Mouse (Mus musculus) thymus, adult 2 months (tissue): Measurements from ENCODE around the gene Pde4d. TPM values are rescaled to one million over a fixed set of nuclear protein-coding genes. Genes with fewer than 3 reads are reported as not detected.

Experiments
- DNase-seq: peaks from one replicate; pipeline ENCODE4 v3.0.0; 2021
- H3K27ac ChIP-seq: fragments of 200-500 bp; 2 replicates; pipeline ENCODE4 v1.5.1; 2012; ENCODE audit warnings: low read length, control low read depth; ENCODE audit not compliant: control insufficient read depth, insufficient read depth
- H3K27me3 ChIP-seq: fragments of 200-500 bp; 2 replicates; pipeline ENCODE4 v1.6.1; 2012; ENCODE audit warnings: mild to moderate bottlenecking, low read length, moderate library complexity, mixed read lengths; ENCODE audit not compliant: control insufficient read depth, insufficient read depth
- H3K36me3 ChIP-seq: fragments of 200-500 bp; 2 replicates; pipeline ENCODE4 v1.6.1; 2012; ENCODE audit warnings: mild to moderate bottlenecking, low read length, moderate library complexity; ENCODE audit not compliant: control insufficient read depth, insufficient read depth
- H3K4me1 ChIP-seq: fragments of 200-500 bp; replicated peaks from 2 replicates; pipeline ENCODE4 v1.6.1; 2012; ENCODE audit warnings: low read length; ENCODE audit not compliant: control insufficient read depth, insufficient read depth
- H3K4me3 ChIP-seq: fragments of 200-500 bp; 2 replicates; pipeline ENCODE4 v1.5.1; 2012; ENCODE audit warnings: mild to moderate bottlenecking, low read length, control low read depth, moderate library complexity; ENCODE audit not compliant: control insufficient read depth, insufficient read depth
- CTCF ChIP-seq: fragments of 200-500 bp; IDR thresholded peaks from 2 replicates; pipeline ENCODE4 v1.5.1; 2012; ENCODE audit warnings: mild to moderate bottlenecking, control low read depth, low read length, moderate library complexity, borderline replicate concordance; ENCODE audit not compliant: control insufficient read depth, poor library complexity, insufficient read depth; ENCODE audit errors: extremely low read depth
- POLR2A ChIP-seq: fragments of 200-500 bp; IDR thresholded peaks from 2 replicates; pipeline ENCODE4 v1.6.1; 2012; ENCODE audit warnings: mild to moderate bottlenecking, low read length, control low read depth, moderate library complexity; ENCODE audit not compliant: control insufficient read depth, poor library complexity, insufficient read depth; ENCODE audit errors: extremely low read depth
- WGBS: fragments of 180-500 bp; shearing (Covaris S2); methylation state at CpG from one replicate; pipeline ENCODE4 v1.1.7; 2018; 5-methylcytosine and 5-hydroxymethylcytosine counted together
- polyA plus RNA-seq: library from polyadenylated mRNA; depleted of rRNA; stranded (reverse); fragments of >200 nt; gene quantifications from 2 replicates; pipeline ENCODE4 v1.2.3, GENCODE M21; 2012

Gene Pde4d
- polyA plus RNA-seq, 1 experiment: 35.2 TPM

DNA sequence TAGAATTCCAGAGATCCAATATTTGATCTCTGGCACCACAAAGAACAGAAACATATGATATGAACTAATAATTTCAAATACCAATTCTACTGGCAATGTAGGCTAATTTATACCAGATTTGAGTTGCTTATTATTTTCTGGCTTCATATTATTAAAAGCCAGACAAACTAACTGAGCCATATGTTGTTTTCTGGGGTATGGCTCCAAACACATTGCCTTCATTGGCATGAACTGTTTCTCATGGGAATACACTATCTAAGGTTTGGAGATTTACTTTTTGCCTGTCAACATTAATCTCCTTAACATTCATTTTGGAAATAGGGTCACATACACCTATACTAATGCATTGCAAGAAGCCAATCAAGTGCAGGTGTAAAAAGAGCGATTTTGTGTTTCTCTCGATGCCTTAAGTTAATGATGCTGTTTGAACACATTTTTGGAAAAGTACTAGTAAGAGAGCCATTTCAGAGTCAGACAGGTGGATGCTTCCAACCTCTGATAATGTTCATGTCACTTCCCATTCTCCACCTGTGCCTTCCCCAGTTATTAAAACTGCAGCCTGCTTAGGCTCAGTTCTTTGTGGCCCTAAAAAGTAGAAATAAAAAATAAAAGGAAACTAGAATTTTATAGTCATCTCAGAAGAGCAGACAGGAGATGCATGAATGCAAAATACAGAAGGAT lies 1070.4 kb downstream of the Pde4d start:
- H3K27ac ChIP-seq: no peak overlapping the region
- DNase-seq: no peak
- no peak for TF ChIP-seq CTCF
- TF ChIP-seq POLR2A: no peak
- H3K4me1 ChIP-seq: no peaks in the 10 kb centered on the region
- WGBS: 98% methylated on average over 2 of the region's 2 CpGs
- H3K27me3 ChIP-seq: no peaks in the 10 kb centered on the region
- no peaks in the 10 kb centered on the region for H3K36me3 ChIP-seq
- no peak overlapping the region for H3K4me3 ChIP-seq

DNA sequence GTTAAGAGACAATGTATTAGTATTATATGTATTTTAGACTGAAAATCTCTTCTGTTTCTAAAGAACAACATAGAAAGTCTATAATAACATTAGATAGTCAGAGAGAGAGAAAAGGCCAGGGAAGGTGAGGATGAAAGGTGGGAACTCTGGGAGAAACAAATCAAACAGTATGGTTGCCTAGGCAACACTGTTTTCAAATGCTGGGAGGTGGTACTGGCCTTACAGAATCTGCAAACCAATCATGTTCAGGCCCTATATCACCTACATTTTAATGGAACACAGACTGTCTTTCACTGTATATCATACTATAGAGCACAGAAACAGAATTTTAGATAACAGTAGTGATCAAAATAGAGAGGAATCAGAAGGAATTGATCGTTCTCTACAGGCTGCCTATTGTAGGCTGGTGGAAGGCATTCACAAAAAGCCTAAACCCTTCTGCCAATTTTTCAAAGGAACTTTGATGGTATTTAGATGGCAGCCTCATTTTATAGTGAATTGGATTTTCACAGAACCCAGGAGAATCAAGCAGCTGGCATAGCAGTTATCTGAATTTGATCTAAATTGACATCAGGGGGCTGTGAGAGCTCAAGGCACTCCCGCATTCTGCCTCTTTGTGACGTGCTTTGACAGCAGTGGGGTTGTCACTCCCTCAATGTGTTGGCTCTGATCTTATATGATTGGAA lies 1084.2 kb downstream of the Pde4d start:
- TF ChIP-seq CTCF (no peak), POLR2A (no peak)
- 91% methylated on average over 3 of the region's 3 CpGs for WGBS

DNA sequence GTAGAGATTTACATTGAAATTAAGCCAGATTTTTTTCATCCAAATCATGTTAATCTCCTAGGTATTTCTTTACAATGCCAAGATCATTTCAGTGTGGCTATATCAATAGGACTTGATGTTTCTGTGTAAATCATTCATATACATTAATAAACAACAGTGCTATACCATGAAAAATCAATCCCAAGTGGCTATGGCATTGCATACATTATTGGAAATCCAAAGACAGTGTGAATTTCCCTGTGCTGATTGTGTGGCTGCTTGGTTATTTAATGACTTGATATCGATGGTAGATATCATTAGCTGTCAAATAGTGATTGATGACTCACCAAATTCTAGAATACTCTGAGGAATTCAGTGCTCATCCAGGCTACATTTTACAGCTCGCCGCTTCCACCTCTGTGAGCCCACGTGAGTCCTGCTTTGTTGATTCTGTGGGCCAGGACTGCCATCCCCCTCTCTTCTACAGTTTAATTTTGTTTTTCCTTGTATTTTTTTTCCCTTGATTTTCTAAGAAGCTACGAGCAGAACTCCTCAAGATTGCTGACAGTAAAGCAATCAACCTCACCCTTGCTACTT lies 1085.0 kb downstream of the Pde4d start:
- Histone ChIP-seq H3K27me3 (no peaks in the 10 kb centered on the region), H3K4me1 (no peaks in the 10 kb centered on the region), H3K27ac (no peak overlapping the region), H3K36me3 (no peaks in the 10 kb centered on the region), H3K4me3 (no peak overlapping the region)
- no peak for DNase-seq
- TF ChIP-seq POLR2A (no peak), CTCF (no peak)
- 90% methylated on average over 5 of the region's 5 CpGs for WGBS

More for the DNA sequence above, 1084.2 kb downstream of the Pde4d start:
- H3K4me1 ChIP-seq: no peaks in the 10 kb centered on the region
- no peaks in the 10 kb centered on the region for H3K36me3 ChIP-seq
- no peak overlapping the region for H3K27ac ChIP-seq
- no peak for DNase-seq
- H3K4me3 ChIP-seq: no peak overlapping the region
- no peaks in the 10 kb centered on the region for H3K27me3 ChIP-seq

DNA sequence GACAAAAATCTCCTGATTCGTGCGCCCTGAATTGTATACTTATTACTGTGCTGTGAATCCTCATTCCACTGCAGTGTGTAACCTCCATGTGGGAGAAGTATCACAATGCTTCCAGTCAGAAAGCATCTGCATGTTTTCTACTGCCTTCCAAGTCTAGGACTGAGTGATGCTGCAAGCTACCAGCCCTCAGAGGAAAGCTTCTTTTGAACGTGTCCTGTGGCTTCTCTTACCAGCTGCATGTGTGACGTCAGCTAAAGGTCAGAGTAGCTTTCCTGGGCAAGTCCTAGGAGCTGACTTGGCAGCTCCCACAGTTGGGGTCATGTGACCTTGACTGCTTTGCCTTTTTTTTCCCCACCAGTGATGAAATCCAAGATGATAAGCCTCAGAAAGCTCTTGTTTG lies 1086.9 kb downstream of the Pde4d start:
- TF ChIP-seq CTCF: no peak
- no peak for TF ChIP-seq POLR2A
- no peaks in the 10 kb centered on the region for H3K4me1 ChIP-seq
- no peak overlapping the region for H3K4me3 ChIP-seq
- no peaks in the 10 kb centered on the region for H3K27me3 ChIP-seq
- H3K27ac ChIP-seq: no peak overlapping the region
- 69% methylated on average over 4 of the region's 4 CpGs for WGBS
- no peak for DNase-seq
- H3K36me3 ChIP-seq: no peaks in the 10 kb centered on the region

DNA sequence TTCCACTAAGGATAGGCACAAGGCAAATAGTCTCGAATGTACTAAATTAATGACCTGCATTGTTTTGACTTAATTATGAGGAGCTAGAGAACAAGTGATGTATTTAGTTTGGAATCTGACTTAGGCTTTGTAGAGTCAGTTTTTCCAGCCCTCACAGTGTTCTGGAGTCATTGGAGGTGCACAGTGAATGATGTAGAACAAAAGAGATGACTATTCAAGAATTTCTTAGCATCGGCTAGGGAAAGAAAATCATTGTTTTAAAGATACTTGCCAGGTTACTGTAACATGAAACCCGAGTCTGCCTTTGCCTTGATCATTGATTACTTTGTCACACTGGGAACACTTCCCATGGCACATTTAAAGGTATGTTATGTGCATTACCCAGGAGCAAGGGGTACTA lies 1089.6 kb downstream of the Pde4d start:
- no peak overlapping the region for H3K27ac ChIP-seq
- no peak overlapping the region for H3K4me3 ChIP-seq
- no peak for DNase-seq
- WGBS: 89% methylated on average over 3 of the region's 3 CpGs
- H3K4me1 ChIP-seq: no peaks in the 10 kb centered on the region
- no peaks in the 10 kb centered on the region for H3K36me3 ChIP-seq
- TF ChIP-seq CTCF (no peak), POLR2A (no peak)
- no peaks in the 10 kb centered on the region for H3K27me3 ChIP-seq

DNA sequence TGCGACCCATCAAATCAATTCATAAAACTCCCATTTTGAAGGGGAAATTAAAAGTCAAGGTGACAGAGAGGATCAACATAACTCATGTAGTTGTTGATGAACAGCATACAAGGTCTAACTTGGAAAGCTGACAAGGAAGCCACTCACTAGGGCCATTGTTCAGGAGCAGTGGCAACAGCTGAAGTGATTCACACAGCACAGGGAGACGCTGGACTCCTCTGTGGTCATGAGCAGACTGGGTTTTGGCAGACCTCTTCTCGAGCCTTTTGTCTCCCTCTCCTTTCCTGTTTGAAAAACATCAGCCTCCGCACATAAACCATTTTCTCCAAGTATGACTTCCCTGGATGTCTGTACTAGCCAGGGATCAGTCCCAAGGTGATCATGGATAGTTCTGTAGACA lies 1094.9 kb downstream of the Pde4d start:
- no peaks in the 10 kb centered on the region for H3K36me3 ChIP-seq
- TF ChIP-seq POLR2A: no peak
- no peak for TF ChIP-seq CTCF
- 89% methylated on average over 4 of the region's 4 CpGs for WGBS
- DNase-seq: no peak
- H3K27me3 ChIP-seq: no peaks in the 10 kb centered on the region
- peaks cover 9% of the 10 kb centered on the region for H3K4me1 ChIP-seq
- no peak overlapping the region for H3K4me3 ChIP-seq
- no peak overlapping the region for H3K27ac ChIP-seq

DNA sequence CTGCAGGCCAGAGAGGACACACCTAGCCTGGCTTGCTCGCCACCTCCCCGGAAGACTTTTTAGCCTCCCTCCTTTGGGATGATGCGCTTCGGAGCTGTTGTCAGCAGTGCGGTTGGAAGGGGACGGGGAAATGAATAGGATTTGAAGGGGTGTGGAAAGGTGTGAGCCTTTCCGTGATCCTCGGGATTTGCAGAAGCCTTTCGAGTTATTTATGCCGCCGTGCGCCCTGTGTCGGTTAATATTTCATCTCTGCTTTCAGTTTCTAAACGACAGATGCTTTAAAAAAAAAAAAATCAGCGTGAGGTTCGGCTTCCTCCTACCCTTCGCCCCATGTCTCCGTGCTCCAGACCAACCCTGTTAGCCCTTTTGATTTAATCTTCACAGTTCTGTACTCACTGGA lies 1096.6 kb downstream of the Pde4d start:
- TF ChIP-seq POLR2A: no peak
- no peak for TF ChIP-seq CTCF
- Histone ChIP-seq H3K36me3 (no peaks in the 10 kb centered on the region), H3K4me1 (peaks cover 9% of the 10 kb centered on the region), H3K27me3 (no peaks in the 10 kb centered on the region), H3K4me3 (peak overlapping the region; percentile 83), H3K27ac (peak overlapping the region; percentile 13; the same call in 1 of the 2 replicates)
- WGBS: 8% methylated on average over 18 of the region's 18 CpGs
- DNase-seq: no peak
